Mouse (Mus musculus): Measurements from ENCODE around the gene 1700013H16Rik. TPM values are rescaled to one million over a fixed set of nuclear protein-coding genes. Genes with fewer than 3 reads are reported as not detected.

The 1700013H16Rik gene
- polyA plus RNA-seq (2014; fragmentation: Illumina TruSeq; extraction: RNeasy Lipid Tissue Mini Kit (QIAGEN cat#74804); ENCODE audit: low read depth, low replicate concordance) = not detected

DNA sequence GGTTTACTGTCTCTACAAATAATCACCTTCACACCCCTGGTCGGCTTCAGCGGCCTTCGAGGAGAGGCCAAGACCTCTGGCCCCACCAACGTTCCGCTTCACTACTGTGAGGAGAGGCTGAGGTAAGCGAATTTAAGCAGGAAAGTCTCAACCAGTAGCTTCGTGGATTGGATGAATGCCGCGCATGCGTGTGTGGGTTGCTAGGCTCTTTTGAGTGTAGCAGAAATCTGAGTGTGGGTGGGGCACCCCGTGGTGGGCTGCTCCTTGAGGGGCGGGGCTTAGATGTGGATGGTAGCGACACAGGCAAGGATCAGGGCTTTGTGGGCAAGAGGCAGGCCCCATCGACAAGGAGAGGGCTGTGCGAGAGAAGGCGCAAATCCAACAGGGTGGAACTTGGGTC is at the start of gene 1700013H16Rik:
Gene 1700013H16Rik, minus strand, starts transcription at position 96 of the 400 bp plus-strand sequence.

DNA sequence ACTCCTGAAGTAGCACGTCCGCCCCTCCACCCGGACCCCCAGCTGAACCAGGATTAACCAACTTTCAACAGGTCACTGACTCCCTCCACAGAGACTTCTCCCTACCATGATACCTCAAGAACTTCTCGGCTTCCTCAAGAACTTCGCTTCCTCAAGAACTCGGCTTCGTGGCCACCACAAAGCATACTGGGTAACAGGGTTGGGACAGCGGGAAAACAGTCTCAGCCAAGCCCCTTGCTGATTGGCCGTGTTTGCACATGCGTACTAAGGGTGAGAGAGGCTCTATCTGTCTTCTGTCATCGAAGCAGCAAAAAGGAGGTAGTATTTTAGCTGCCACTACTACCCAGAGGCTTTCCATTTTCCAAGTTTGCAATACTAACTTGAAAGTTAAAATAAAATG is 39.9 kb upstream of the 1700013H16Rik start, which contains the start of gene Xlr:
Gene Xlr, minus strand, starts transcription at position 188 of the 400 bp plus-strand sequence.

DNA sequence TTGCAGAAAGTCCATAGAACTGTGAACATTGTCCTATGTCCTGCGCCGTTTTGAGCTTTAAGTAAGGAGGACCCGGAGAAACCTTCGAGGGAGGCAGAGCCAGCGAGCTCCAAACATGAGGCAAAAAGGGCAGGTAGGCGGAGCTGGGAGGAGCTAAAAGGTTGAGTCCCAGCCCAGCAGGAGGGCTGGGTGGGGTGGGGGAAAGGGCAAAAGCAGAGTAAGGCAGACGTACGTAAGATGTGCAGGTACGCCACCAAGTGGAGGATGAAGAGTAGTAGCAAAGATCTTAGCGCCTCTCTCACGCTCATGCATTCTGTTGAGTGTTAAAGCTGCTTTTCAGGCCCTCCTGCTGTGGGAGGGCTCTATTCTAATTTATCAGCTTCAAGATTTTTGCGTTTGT is 18.6 kb upstream of the 1700013H16Rik start, which contains the start of gene Zfp36l3:
Gene Zfp36l3, minus strand, starts transcription at position 119 of the 400 bp plus-strand sequence.

DNA sequence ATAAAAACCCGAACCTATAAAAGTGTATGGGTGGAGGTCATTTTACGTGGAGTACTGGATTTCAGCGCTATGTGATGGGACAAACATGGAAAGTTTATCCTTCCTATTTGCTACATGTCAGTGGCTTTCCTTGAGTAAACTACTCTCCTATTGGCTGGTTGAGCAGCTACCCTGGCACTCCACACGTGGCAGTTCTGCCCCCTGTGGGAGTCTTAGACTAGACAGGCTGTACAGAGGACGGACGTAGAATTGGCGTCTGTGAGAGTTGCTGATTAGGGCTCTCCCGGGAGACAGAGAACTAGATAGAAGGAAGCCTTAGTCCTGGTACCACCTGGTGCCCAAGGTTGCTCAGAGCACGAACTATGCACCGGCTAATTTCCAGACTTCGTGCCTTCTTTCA is 33.0 kb downstream of the 1700013H16Rik start, which contains the start of gene 4930502E18Rik:
Gene 4930502E18Rik, plus strand, starts transcription at position 231 of the 400 bp plus-strand sequence.

Other genes with a start within 250 kb of the 1700013H16Rik start
- not detected for gene Rtl8c, start 149.8 kb downstream of the 1700013H16Rik start, polyA plus RNA-seq (2014; fragmentation: Illumina TruSeq; extraction: RNeasy Lipid Tissue Mini Kit (QIAGEN cat#74804); ENCODE audit: low read depth, low replicate concordance)
- 2.3 TPM for gene Gm14597, start 148.9 kb downstream of the 1700013H16Rik start, polyA plus RNA-seq (2014; fragmentation: Illumina TruSeq; extraction: RNeasy Lipid Tissue Mini Kit (QIAGEN cat#74804); ENCODE audit: low read depth, low replicate concordance)
- gene Rtl8a, start 114.1 kb downstream of the 1700013H16Rik start, polyA plus RNA-seq (2014; fragmentation: Illumina TruSeq; extraction: RNeasy Lipid Tissue Mini Kit (QIAGEN cat#74804); ENCODE audit: low read depth, low replicate concordance) = 26.5 TPM
- 6.9 TPM for gene Rtl8b, start 87.4 kb downstream of the 1700013H16Rik start, polyA plus RNA-seq (2014; fragmentation: Illumina TruSeq; extraction: RNeasy Lipid Tissue Mini Kit (QIAGEN cat#74804); ENCODE audit: low read depth, low replicate concordance)
- gene 4930502E18Rik, start 33.0 kb downstream of the 1700013H16Rik start, polyA plus RNA-seq (2014; fragmentation: Illumina TruSeq; extraction: RNeasy Lipid Tissue Mini Kit (QIAGEN cat#74804); ENCODE audit: low read depth, low replicate concordance) = 1.4 TPM
- gene Zfp36l3, start 18.6 kb upstream of the 1700013H16Rik start, polyA plus RNA-seq (2014; fragmentation: Illumina TruSeq; extraction: RNeasy Lipid Tissue Mini Kit (QIAGEN cat#74804); ENCODE audit: low read depth, low replicate concordance) = not detected
- gene Xlr, start 39.9 kb upstream of the 1700013H16Rik start, polyA plus RNA-seq (2014; fragmentation: Illumina TruSeq; extraction: RNeasy Lipid Tissue Mini Kit (QIAGEN cat#74804); ENCODE audit: low read depth, low replicate concordance) = 12.1 TPM